Mouse (Mus musculus) heart, embryonic 16.5 days (tissue): Measurements from ENCODE around the gene Prpsap1. TPM values are rescaled to one million over a fixed set of nuclear protein-coding genes. Genes with fewer than 3 reads are reported as not detected.
"Not testable (repeated sequence)": the region's sequence is repeated elsewhere in the genome, so short reads cannot be mapped to it uniquely, and the experiment has no call there.

Source experiments
- ATAC-seq: fragments of 200-750 bp; cut with Nextera tagmentation; replicated peaks from 2 replicates; pipeline ENCODE4 v1.8.0; 2017; ENCODE audit warnings: moderate number of reproducible peaks; ENCODE audit not compliant: insufficient read depth, low FRiP score; ENCODE audit errors: extremely low read depth
- H3K27ac ChIP-seq: fragments of 300-500 bp; sonication (generic); 2 replicates; pipeline ENCODE4 v1.5.1; 2014; ENCODE audit warnings: mild to moderate bottlenecking, low read length, control low read depth, moderate library complexity
- H3K27me3 ChIP-seq: fragments of 300-500 bp; sonication (generic); 2 replicates; pipeline ENCODE4 v1.6.1; 2014; ENCODE audit warnings: low read length, mixed read lengths; ENCODE audit not compliant: control insufficient read depth, insufficient read depth
- H3K36me3 ChIP-seq: fragments of 300-500 bp; sonication (generic); 2 replicates; pipeline ENCODE4 v1.6.1; 2014; ENCODE audit not compliant: control insufficient read depth, insufficient read depth
- H3K4me1 ChIP-seq: fragments of 300-500 bp; sonication (generic); 2 replicates; pipeline ENCODE4 v1.6.1; 2014; ENCODE audit warnings: low read length, mixed read lengths; ENCODE audit not compliant: control insufficient read depth, insufficient read depth
- H3K4me2 ChIP-seq: fragments of 300-500 bp; sonication (generic); 2 replicates; pipeline ENCODE4 v1.6.1; 2014; ENCODE audit warnings: low read depth, mild to moderate bottlenecking, control low read depth, low read length
- H3K4me3 ChIP-seq: fragments of 300-500 bp; sonication (generic); 2 replicates; pipeline ENCODE4 v1.5.1; 2014; ENCODE audit warnings: mild to moderate bottlenecking, control low read depth, low read length
- H3K9ac ChIP-seq: fragments of 300-500 bp; sonication (generic); 2 replicates; pipeline ENCODE4 v1.6.1; 2014; ENCODE audit warnings: low read length, control low read depth
- H3K9me3 ChIP-seq: fragments of 300-500 bp; sonication (generic); replicated peaks from 2 replicates; pipeline ENCODE4 v1.6.1; 2016; ENCODE audit warnings: low read length; ENCODE audit not compliant: control insufficient read depth
- WGBS: fragments of 180-500 bp; shearing (Covaris S2); extraction: QIAGEN DNeasy Blood & Tissue Kit; methylation state at CpG from one replicate; pipeline ENCODE4 v1.1.7; 2014; 5-methylcytosine and 5-hydroxymethylcytosine counted together
- polyA plus RNA-seq: library from polyadenylated mRNA; unstranded; fragments of >200 nt; fragmentation: Nextera tagmentation; extraction: Ambion mirVana; gene quantifications from 2 replicates; pipeline ENCODE4 v1.2.1, GENCODE M21; 2015

Prpsap1 gene
- polyA plus RNA-seq, 1 experiment from 2014 or later, result 99.1 TPM

DNA sequence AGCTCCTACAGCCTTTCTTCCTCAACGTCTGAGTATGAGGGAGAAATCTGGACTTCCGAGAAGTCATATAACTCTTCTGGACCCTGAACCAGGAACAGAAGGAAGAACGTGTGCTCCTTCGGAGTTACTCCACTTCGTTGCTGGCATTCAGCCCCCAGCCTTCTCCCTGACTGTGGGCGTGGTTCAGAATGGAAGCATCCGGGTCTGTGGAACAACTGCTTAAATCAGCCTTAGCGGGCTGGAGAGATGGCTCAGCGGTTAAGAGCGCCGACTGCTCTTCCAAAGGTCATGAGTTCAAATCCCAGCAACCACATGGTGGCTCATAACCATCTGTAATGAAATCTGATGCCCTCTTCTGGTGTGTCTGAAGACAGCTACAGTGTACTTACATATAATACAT, 67.7 kb downstream of the Prpsap1 start:
- not testable (repeated sequence) for H3K9me3 ChIP-seq, H3K9ac ChIP-seq, H3K36me3 ChIP-seq, H3K27me3 ChIP-seq, H3K4me2 ChIP-seq, H3K27ac ChIP-seq, H3K4me3 ChIP-seq, ATAC-seq
- peaks cover 13% of the 10 kb centered on the region for H3K4me1 ChIP-seq
- 77% methylated on average over 11 of the region's 11 CpGs for WGBS

DNA sequence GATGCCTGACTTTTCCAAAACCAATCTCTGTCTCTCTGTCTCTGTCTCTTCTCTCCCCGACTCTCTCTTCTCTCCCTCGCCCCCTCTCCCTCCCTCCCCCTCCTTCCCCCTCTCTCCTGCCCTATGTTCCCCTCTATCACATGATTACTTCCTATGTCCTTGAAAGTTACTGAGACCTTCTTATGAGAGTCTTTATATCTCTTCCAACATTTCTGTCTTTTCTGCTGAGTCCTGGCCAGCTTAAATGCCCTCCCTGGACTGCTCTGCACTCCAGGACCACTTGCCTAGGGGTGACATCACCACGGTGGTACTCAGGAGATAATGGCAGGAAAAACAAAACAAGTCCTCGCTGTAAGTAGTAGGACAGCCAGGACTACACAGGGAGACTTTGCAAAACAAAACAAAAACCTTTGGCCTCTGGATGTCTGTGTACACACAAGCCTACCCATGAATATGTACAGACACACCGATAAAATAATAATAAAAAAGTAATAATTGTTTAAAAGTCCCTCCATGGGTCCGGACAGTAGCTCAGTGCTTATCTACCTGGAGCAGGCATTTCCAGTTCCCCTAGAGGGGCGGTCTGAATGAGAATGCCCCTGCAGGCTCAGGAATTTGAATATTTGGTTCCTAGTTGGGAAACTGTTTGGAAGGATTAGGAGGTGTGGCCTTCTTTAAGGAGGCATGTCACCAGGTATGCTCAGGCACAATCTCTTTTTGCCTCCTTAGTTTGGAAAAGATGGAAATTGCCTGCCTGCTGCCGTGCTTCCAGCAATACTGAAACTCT, 69.2 kb downstream of the Prpsap1 start:
- no peak for ATAC-seq

DNA sequence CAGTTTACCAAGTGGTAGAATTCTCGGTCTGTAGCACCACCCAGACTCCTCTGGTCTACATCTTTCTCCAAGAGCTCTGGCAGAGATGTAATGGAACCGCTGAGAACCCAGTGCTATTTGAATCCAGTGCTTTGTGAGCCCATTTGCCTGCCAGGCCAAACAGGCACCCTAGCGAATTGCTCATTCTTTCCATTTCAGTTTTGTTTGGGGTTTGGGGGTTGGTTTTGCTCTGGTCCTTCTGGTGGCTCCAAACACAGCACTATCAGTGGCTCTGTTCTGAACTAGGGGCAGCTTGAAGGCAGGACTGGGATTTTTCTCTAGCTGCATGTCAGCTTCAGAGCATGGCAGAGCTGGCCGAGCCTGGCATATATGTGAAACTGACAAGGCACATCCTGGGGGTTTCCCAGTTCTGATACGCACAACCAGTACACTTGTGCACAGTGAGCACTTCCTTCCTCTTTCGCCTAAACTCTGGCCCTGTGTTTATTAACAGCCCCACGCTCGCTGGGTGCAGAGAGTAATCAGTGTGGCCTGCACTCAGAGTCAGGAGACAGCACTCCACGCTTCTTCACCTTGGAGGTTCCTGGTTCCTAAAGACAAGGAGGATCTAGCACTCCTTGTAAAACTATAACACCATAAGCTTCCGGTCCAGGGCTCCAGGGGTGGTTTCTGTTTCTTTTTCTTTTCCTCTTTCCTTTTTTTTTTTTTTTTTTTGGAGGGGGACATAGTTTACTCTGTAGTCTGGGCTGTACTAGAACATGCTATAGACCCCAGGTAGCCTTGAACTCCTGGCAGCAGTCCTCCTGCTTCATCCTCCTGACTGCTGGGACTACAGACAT, 70.0 kb downstream of the Prpsap1 start:
- Histone ChIP-seq H3K9ac (0 out of 2 replicates have a peak overlapping the region, but pooled peaks have one; percentile 22), H3K4me3 (no peak overlapping the region), H3K4me2 (no peak overlapping the region), H3K4me1 (peaks cover 5% of the 10 kb centered on the region; the same call in 1 of the 2 replicates), H3K27me3 (no peaks in the 10 kb centered on the region), H3K9me3 (no peaks in the 10 kb centered on the region), H3K36me3 (no peaks in the 10 kb centered on the region), H3K27ac (peak overlapping the region; percentile 30)
- no peak for ATAC-seq
- 74% methylated on average over 10 of the region's 10 CpGs for WGBS

More for the DNA sequence above, 69.2 kb downstream of the Prpsap1 start:
- H3K27me3 ChIP-seq, result no peaks in the 10 kb centered on the region
- H3K9me3 ChIP-seq, result no peaks in the 10 kb centered on the region
- H3K4me1 ChIP-seq, result peaks cover 7% of the 10 kb centered on the region
- WGBS, result 30% methylated on average over 8 of the region's 8 CpGs
- no peak overlapping the region for H3K4me3 ChIP-seq
- H3K36me3 ChIP-seq, result no peaks in the 10 kb centered on the region
- no peak overlapping the region; the same call in 1 of the 2 replicates for H3K27ac ChIP-seq
- no peak overlapping the region for H3K4me2 ChIP-seq
- H3K9ac ChIP-seq, result no peak overlapping the region

DNA sequence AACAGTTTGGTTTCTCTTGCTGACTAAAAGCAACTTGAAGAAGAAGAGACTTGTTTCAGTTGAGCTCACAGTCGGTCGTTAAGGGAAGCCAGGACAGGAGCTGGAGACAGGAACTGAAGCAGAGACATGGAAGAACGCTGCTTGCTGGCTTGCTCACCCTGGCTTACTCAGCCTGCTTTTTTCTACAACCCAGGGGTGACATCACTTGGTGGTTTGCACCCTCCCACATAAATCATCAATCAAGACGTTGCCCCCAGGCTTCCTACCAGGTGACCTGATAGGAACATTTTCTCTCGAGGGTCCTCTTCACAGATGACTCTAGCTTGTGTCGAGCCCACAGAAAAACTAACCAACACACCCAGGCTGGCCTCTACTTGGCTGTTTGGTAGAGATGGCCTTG, 70.8 kb downstream of the Prpsap1 start:
- Histone ChIP-seq H3K4me2 (no peak overlapping the region), H3K4me3 (no peak overlapping the region), H3K4me1 (peaks cover 2% of the 10 kb centered on the region), H3K9me3 (no peaks in the 10 kb centered on the region), H3K9ac (no peak overlapping the region), H3K36me3 (no peaks in the 10 kb centered on the region), H3K27me3 (no peaks in the 10 kb centered on the region), H3K27ac (no peak overlapping the region)
- ATAC-seq, result no peak
- 79% methylated on average over 6 of the region's 6 CpGs for WGBS

DNA sequence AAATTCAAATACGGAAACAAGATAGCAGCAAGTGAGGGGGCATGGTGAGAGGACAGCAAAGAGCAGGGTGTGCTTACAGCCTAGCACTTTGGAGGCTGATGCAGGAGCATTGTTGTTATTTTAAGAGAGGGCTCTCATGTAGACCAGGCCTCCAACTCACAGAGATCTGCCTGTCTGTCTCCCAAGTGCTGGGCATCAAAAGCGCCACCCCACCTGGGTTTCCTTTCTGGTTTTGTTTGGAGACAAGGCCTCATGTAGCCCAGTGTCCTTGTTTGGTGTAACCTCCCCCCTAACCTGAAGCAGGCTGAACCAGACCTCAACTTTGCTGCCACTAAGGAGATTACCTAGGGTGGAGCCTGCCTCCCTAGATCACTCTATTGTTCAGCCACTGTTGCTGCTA, 71.4 kb downstream of the Prpsap1 start:
- no peaks in the 10 kb centered on the region for H3K27me3 ChIP-seq
- H3K4me1 ChIP-seq, result peaks cover 2% of the 10 kb centered on the region
- 76% methylated on average over 2 of the region's 2 CpGs for WGBS
- no peak overlapping the region for H3K4me3 ChIP-seq
- no peak overlapping the region for H3K27ac ChIP-seq
- ATAC-seq, result no peak
- H3K4me2 ChIP-seq, result no peak overlapping the region
- H3K9ac ChIP-seq, result no peak overlapping the region
- H3K9me3 ChIP-seq, result no peaks in the 10 kb centered on the region
- H3K36me3 ChIP-seq, result no peaks in the 10 kb centered on the region

DNA sequence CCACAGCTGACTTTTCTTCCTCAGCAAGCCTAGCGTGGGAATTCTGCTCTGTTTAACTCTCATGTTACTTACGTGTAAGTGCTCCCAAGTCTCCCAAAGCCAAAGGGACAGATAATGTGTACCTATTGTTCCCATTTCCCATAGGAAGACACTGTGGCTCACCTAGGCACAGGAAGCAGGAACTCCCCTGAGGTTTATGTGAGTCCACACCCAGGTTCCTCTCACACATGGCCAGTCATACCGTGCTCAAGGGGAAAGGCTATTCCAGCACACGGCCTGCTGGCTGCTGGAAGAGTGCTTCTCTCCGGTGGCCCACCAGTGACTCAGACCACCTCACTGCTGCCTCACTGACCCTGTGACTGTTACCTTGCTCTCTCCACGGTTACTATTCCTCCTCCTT, 72.9 kb downstream of the Prpsap1 start:
- no peaks in the 10 kb centered on the region for H3K36me3 ChIP-seq
- peaks cover 2% of the 10 kb centered on the region for H3K4me1 ChIP-seq
- H3K27ac ChIP-seq, result no peak overlapping the region
- no peak overlapping the region for H3K4me2 ChIP-seq
- H3K4me3 ChIP-seq, result no peak overlapping the region
- no peak overlapping the region for H3K9ac ChIP-seq
- ATAC-seq, result no peak
- 67% methylated on average over 6 of the region's 6 CpGs for WGBS
- H3K27me3 ChIP-seq, result no peaks in the 10 kb centered on the region
- no peaks in the 10 kb centered on the region for H3K9me3 ChIP-seq

Other genes with a start within 250 kb of the Prpsap1 start
- 65.9 and 72.3 TPM in 2 replicates for gene Srp68, start 220.0 kb downstream of the Prpsap1 start, polyA plus RNA-seq
- 0.11 and 0.20 TPM in 2 replicates for gene Galr2, start 213.3 kb downstream of the Prpsap1 start, polyA plus RNA-seq
- 50.2 and 54.6 TPM in 2 replicates for gene Exoc7, start 187.0 kb downstream of the Prpsap1 start, polyA plus RNA-seq
- 2.0 and 4.3 TPM in 2 replicates for gene Foxj1, start 158.8 kb downstream of the Prpsap1 start, polyA plus RNA-seq
- gene Rnf157, start 81.2 kb downstream of the Prpsap1 start, polyA plus RNA-seq, result 7.8 and 11.6 TPM in 2 replicates
- gene Ubald2, start 60.1 kb downstream of the Prpsap1 start, polyA plus RNA-seq, result 29.2 and 35.4 TPM in 2 replicates
- gene Qrich2, start 28.0 kb downstream of the Prpsap1 start, polyA plus RNA-seq, result 0.07 TPM in 1 of 2 replicates, not detected in the other
- gene Sphk1, start 36.7 kb upstream of the Prpsap1 start, polyA plus RNA-seq, result 3.6 and 4.5 TPM in 2 replicates
- gene Ube2o, start 87.2 kb upstream of the Prpsap1 start, polyA plus RNA-seq, result 5.5 and 6.9 TPM in 2 replicates
- not detected in 2 replicates for gene Aanat, start 92.2 kb upstream of the Prpsap1 start, polyA plus RNA-seq
- 9.9 and 10.3 TPM in 2 replicates for gene Rhbdf2, start 132.8 kb upstream of the Prpsap1 start, polyA plus RNA-seq
- gene Prcd, start 159.3 kb upstream of the Prpsap1 start, polyA plus RNA-seq, result 1.7 and 2.5 TPM in 2 replicates
- gene Cygb, start 160.1 kb upstream of the Prpsap1 start, polyA plus RNA-seq, result 11.6 and 12.3 TPM in 2 replicates